Mouse (Mus musculus): ENCODE measurements around the gene Olig2. TPM values are rescaled to one million over a fixed set of nuclear protein-coding genes. Genes with fewer than 3 reads are reported as not detected.
A peak's percentile ranks its signal among the peaks of the same experiment; 100 is the strongest.
"Not testable (repeated sequence)": the region's sequence is repeated elsewhere in the genome, so short reads cannot be mapped to it uniquely, and the experiment has no call there.

Olig2 gene
- polyA plus RNA-seq, 1 experiment = 30.1 TPM

- no peak for DNase-seq (ENCODE audit: extremely low spot score in 1 of 2, low spot score in 1 of 2)
Observed at GRCm38 (mm10) chr16:91226038-91226882, 1.0 kb downstream of the Olig2 start.

DNA sequence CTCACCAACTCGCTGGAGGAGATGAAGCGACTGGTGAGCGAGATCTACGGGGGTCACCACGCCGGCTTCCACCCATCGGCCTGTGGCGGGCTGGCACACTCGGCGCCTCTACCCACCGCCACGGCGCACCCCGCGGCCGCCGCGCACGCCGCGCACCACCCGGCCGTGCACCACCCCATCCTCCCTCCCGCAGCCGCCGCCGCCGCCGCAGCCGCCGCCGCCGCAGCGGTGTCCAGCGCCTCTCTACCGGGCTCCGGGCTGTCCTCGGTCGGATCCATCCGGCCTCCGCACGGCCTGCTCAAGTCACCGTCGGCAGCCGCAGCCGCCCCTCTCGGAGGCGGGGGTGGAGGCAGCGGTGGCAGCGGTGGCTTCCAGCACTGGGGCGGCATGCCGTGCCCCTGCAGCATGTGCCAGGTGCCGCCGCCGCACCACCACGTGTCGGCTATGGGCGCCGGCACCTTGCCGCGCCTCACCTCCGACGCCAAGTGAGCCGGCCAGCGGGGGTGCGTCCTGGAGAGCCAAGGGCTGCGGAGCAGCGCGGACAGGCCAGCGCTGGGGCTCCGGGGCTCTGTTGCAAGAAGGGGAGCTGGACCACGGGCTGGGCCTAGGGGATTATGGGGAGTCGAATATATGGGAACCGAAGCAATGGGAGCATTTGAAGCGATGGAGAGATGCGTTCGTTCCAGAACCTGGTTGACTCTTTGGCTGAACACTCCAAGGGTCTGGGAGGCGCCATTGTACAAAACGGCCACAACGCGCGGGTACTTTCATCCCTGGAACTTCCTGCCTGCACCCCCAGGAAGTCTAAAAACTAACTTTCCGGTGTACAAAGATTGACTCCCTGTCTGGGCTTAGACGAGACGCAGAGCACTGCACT, 1.9 kb downstream of the Olig2 start:
- DNase-seq (ENCODE audit: extremely low spot score in 1 of 2, low spot score in 1 of 2) = no peak

DNA sequence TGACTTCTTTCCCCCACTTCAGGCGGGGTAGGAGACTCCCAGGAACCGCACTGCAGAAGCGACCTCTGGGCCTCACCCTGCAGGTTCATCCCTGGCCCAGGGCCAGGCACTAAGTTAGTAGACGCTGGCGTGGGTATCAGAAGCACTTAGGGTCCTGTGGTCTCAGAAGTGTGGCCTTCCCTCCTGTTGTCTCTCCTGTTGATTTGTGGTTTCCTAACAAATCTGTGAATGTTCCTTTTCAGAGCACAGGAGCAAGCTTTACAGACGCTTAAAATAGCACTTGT, 2.4 kb downstream of the Olig2 start:
- DNase-seq (ENCODE audit: extremely low spot score in 1 of 2, low spot score in 1 of 2) = no peak

DNA sequence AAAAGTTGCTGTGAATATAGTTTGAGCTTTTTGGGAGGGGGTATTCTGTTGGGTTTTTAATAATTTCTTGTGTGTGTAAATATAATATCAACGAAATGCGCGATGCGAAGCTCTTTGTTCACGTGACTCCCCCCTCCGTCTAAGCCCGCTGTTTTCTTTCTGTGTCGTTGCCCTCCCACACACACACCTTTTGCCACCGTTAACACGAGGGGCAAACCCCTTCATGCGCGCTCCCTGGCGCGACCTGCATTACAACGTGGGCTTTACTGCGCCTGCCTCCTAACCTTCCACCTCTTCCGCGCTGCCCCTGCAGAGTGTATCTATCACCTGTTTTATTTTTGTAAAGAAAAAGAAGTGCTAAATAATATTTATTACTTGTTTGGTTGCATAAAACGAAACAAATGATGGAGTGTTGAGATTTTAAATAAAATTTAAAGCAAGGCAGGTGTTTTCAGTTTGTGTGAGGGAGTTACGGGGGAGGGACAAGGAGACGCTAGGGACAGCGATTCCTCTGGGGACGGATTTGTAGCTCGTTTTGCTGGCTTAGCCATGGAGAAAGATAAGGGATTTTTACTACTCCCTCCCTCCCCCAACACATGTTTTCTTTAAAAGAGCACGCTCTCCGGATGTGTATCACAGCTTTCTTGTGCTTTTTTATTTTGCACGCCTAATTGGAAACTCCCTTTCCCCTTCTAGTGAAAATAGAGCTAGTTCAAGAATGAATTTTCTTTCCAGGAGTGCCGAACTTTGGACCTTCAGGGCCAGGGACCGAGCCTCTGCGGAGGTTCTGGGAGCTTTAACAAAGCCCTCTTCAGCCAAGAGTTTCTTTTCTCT, 3.2 kb downstream of the Olig2 start:
- DNase-seq (ENCODE audit: extremely low spot score in 1 of 2, low spot score in 1 of 2) = no peak

DNA sequence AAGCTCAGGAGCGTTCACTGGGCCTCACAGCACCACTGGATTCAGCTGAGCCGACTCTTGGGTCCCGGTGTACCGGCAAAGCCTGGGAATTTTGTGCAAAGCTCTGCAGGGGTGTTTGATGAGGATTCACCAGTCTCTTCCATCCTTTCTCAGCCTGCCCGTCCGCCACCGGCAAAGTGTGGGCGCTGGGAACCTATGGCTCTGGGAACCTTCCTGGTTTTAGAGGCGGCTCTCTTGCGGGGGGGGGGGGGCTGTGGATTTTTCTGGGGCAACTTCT, 3.8 kb downstream of the Olig2 start:
- DNase-seq (ENCODE audit: extremely low spot score in 1 of 2, low spot score in 1 of 2) = no peak

DNA sequence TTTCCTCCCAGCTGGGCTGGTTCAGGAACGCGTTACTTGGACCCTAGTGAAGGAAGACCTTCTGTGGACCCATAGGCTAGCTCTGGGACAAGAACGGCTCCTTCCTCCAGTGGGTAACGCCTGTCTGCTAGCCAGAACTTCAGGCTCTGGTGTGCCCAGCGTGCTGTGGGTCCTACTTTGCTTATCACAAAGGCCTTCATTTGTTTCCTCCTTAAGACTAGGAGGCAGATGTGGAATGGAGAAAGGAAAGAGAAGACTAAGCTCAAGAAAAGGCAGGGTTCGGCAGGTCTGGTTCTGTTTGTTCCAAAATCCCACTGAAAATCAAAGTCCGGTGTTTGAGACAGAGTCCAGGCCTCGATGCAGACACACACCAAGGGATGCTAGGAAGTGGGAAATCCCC, 4.4 kb downstream of the Olig2 start:
- no peak for DNase-seq (ENCODE audit: extremely low spot score in 1 of 2, low spot score in 1 of 2)

DNA sequence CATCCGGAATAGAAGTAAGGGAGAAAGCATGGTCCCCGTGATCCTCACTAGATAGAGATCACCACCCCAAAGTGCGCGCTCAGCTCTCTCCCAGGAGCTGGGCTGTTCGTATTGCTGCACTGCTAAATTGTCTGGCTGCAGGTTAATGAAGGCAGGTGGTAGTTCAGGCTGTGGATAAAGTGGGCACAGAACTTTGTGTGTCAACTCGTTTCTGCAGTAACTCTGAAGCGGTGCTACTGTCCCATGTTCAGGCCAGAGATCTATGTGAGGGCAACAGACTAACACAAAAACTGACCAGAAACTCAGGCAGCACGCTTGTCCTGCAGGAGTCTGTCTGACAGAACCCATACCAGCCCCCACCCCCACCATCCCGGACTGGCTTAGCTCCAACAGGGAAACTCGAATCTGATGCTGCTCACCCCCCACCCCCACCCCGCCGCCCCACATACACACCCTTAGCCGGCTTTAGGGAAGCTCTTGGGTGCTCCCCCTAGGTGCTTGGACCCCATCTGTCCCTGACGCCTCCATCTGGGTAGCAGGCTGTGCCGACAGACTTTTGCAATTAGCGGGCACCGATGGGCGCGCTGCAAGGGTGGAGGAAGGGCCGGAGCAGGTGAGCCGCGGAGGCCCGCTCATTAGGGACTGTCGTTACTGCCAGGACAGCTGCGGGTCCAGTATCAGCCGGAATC, 6.7 kb downstream of the Olig2 start:
- no peak for DNase-seq (ENCODE audit: extremely low spot score in 1 of 2, low spot score in 1 of 2)

DNA sequence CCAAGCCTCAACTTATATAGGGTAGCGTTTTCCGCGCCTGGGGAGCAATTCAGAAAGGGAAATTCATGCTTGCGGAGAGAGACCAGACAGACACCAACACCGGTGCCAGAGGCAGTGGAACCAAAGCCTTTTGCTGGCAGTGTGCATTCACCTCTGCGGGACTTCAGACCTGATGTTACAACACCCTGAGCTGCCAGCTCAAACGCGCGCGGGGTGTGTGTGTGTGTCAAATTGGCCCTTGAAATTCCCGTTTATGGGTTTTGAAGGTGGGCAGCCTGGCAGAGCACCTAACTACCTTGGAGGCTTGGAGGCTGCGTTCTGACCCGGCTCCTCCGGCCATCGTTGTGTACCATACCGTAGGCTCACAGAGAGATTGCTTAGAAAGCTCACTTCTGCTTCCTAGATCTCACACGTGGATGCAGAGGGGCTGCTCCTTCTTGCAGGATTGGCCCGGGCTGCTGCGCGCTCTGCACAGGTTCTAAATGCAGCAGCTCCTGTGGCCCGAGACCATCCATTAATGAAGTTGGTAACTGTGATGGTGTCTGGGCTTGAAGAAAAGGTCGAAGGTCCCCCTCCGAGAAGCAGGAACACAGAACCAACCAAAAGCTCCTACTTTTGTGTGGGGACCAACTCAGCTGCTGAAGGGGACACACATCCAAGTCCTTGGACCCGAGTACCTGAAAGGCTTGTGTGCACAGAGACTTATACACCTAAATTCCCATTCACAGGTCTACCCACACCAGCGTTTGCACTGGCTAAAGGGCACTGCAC, 7.4 kb downstream of the Olig2 start:
- no peak for DNase-seq (ENCODE audit: extremely low spot score in 1 of 2, low spot score in 1 of 2)

- DNase-seq (ENCODE audit: extremely low spot score in 1 of 2, low spot score in 1 of 2) = no peak
Observed at GRCm38 (mm10) chr16:91233241-91233944, 8.1 kb downstream of the Olig2 start.

DNA sequence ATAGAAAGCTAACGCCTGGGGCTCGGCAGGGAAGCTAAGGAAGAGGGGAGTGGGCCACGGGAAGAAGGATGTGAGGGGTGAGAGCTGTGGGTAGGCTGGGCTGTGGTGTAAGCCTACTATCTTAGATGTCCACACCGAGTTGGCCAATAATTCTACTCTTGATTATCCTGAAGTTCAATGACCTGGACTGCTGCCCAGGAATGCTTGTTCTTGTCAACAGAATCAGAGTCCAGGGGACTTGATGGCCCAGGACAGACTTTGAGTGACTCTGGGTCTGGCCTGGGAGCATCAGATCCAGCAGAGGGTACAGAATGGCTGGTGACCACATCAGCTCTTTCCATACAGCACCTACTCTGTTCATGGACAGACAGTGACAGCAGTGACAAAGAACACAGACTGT, 13.8 kb downstream of the Olig2 start:
- no peak for DNase-seq (ENCODE audit: extremely low spot score in 1 of 2, low spot score in 1 of 2)

GRCm38 (mm10) chr16:91246292-91246691, 21.0 kb downstream of the Olig2 start:
- DNase-seq (ENCODE audit: extremely low spot score in 1 of 2, low spot score in 1 of 2) = no peak

- DNase-seq (ENCODE audit: extremely low spot score in 1 of 2, low spot score in 1 of 2) = not testable (repeated sequence)
Observed at GRCm38 (mm10) chr16:91255419-91256164, 30.3 kb downstream of the Olig2 start.

GRCm38 (mm10) chr16:91258956-91259355, 33.7 kb downstream of the Olig2 start:
- DNase-seq (ENCODE audit: extremely low spot score in 1 of 2, low spot score in 1 of 2) = no peak

- DNase-seq (ENCODE audit: extremely low spot score in 1 of 2, low spot score in 1 of 2) = no peak
Observed at GRCm38 (mm10) chr16:91260861-91261260, 35.6 kb downstream of the Olig2 start.

GRCm38 (mm10) chr16:91262467-91263220, 37.4 kb downstream of the Olig2 start:
- DNase-seq (ENCODE audit: extremely low spot score in 1 of 2, low spot score in 1 of 2) = peak in 1 of 2 experiments; percentile 47

DNA sequence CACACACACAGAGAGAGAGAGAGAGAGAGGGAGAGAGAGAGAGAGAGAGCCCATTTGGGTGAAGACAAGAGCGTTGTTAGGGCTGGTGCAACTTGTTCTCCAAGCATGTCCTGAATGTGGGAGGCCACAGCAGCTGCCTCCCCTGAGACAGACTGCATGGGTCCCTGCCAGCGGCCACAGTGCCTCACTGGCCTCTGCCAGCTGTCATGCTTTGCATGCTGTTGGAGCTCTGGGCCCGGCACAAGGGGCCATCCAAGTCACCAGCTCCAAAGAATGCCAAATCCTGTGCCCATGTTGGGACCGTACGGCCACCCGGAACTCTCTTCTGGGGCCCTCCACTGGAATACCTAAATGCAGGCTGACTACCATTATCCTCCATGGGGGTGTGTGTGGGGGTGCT, 40.7 kb downstream of the Olig2 start:
- DNase-seq (ENCODE audit: extremely low spot score in 1 of 2, low spot score in 1 of 2) = peak; percentile 54 to 58

GRCm38 (mm10) chr16:91268724-91269452, 43.6 kb downstream of the Olig2 start:
- no peak for DNase-seq (ENCODE audit: extremely low spot score in 1 of 2, low spot score in 1 of 2)

All from frontal cortex, adult 2 months (tissue).